Mouse (Mus musculus) CD8-positive naive resting alpha-beta T cell, adult 57 days (primary cell): ENCODE measurements around the gene Afap1l2. TPM values are rescaled to one million over a fixed set of nuclear protein-coding genes. Genes with fewer than 3 reads are reported as not detected.

Source experiments
- total RNA-seq: library from RNA; stranded (reverse); gene quantifications from one replicate; pipeline ENCODE4 v1.2.4, GENCODE M21; 2023

Afap1l2 gene
- not detected for total RNA-seq

DNA sequence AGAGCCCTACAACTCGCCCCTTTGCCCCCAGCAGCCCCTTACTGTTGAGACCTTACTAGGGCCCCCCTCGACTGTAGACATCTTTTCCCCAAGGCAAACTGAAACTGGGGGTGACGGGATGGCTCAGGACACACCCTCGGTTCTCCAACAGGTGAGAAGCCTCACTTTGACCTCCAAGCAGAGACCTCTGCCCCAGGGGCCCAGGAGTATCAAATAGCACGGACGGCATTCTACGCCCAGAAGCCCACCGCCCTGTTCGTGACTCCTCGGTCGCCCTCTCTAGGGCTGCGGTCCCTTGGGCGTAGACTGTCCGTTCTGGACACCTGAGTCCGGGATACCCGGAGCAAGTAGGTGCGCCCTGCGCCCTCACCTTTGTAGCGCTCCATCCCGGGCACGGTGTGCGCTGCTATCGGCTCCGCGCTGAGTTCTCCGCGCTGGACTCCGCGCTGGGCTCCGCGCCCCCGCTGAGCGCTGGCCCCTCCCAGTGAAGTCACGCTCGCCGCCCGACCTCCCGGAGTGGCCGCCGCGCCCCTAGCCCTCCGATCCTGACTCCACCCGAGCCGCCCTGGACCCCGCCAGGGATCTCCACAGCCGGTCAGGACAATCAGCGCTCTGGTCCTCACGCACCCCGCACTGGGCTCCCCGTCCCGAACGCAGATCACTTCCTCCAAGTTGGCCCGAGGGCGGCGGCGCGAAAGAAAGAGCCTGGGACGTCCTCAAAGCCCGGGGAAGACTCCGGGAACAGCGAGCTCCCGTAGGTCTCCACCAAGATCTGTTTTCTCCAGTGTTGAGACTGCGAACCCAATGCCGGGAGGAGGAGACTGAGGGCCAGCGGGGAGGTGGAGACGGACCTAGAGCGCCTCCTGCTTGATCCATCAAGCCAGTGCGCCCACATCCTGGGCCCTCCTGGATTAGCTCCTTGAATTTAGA, at the start of gene Afap1l2:
Gene Afap1l2 (minus strand): TSS at position 448 of the 930 bp plus-strand sequence.

GRCm38 (mm10) chr19:56873816-56874600, 134.0 kb downstream of the Afap1l2 start, which contains the start of gene Vwa2:
Gene Vwa2, plus strand, starts transcription at chr19:56874249.

Other genes starting within 250 kb of the Afap1l2 start
- gene Ccdc186, start 186.0 kb downstream of the Afap1l2 start, total RNA-seq: 27.3 TPM
- not detected for gene Tdrd1, start 182.0 kb downstream of the Afap1l2 start, total RNA-seq
- gene Vwa2, start 134.0 kb downstream of the Afap1l2 start, total RNA-seq: not detected